Mouse (Mus musculus) ovary, postnatal 14 days (tissue): ENCODE measurements at regions not wholly inside any gene's neighbourhood (a gene's known extent, or its start where the extent isn't known, plus 50 kb on each side); places are given as distances from the start of the nearest gene placed in this dataset.

Experiments
- DNase-seq: peaks from one replicate; pipeline ENCODE4 v3.0.0; 2022; ENCODE audit warnings: low spot score

- DNase-seq = no peak
Measured at GRCm38 (mm10) chr4:82234443-82234842, 471.1 kb downstream of the Nfib start.

- DNase-seq = no peak
Measured at GRCm38 (mm10) chr4:82226197-82227119, 479.1 kb downstream of the Nfib start.

- no peak for DNase-seq
Measured at GRCm38 (mm10) chr4:82220724-82221123, 484.8 kb downstream of the Nfib start.

- DNase-seq = no peak
Measured at GRCm38 (mm10) chr4:82220120-82220714, 485.3 kb downstream of the Nfib start.

GRCm38 (mm10) chr4:82218616-82219015, 486.9 kb downstream of the Nfib start:
- DNase-seq = no peak

- DNase-seq = no peak
Measured at GRCm38 (mm10) chr4:82207031-82207430, 498.5 kb downstream of the Nfib start.

- no peak for DNase-seq
Measured at GRCm38 (mm10) chr4:82200306-82200705, 505.2 kb downstream of the Nfib start.

GRCm38 (mm10) chr4:82199118-82199517, 506.4 kb downstream of the Nfib start:
- no peak for DNase-seq

- DNase-seq = no peak
Measured at GRCm38 (mm10) chr4:82197611-82198010, 507.9 kb downstream of the Nfib start.

GRCm38 (mm10) chr4:82196024-82196647, 509.4 kb downstream of the Nfib start:
- DNase-seq = no peak

- no peak for DNase-seq
Measured at GRCm38 (mm10) chr4:82193905-82194304, 511.6 kb downstream of the Nfib start.

- no peak for DNase-seq
Measured at GRCm38 (mm10) chr4:82186892-82187291, 518.7 kb downstream of the Nfib start.

GRCm38 (mm10) chr4:82183974-82184373, 521.6 kb downstream of the Nfib start:
- no peak for DNase-seq

GRCm38 (mm10) chr4:82178112-82178511, 527.4 kb downstream of the Nfib start:
- DNase-seq = no peak

- DNase-seq = no peak
Measured at GRCm38 (mm10) chr4:82176723-82177122, 528.8 kb downstream of the Nfib start.

GRCm38 (mm10) chr4:82173461-82174085, 532.0 kb downstream of the Nfib start:
- no peak for DNase-seq

- DNase-seq = no peak
Measured at GRCm38 (mm10) chr4:82170930-82171329, 534.6 kb downstream of the Nfib start.

GRCm38 (mm10) chr4:82168032-82168431, 537.5 kb downstream of the Nfib start:
- DNase-seq = no peak

- DNase-seq = no peak
Measured at GRCm38 (mm10) chr4:82167396-82167795, 538.2 kb downstream of the Nfib start.

- DNase-seq = no peak
Measured at GRCm38 (mm10) chr4:82166826-82167225, 538.7 kb downstream of the Nfib start.

GRCm38 (mm10) chr4:82166087-82166486, 539.5 kb downstream of the Nfib start:
- no peak for DNase-seq

GRCm38 (mm10) chr4:82164058-82164457, 541.5 kb downstream of the Nfib start:
- DNase-seq = no peak
